Mouse (Mus musculus) embryonic facial prominence, embryonic 12.5 days (tissue): Measurements from ENCODE around the gene App. TPM values are rescaled to one million over a fixed set of nuclear protein-coding genes. Genes with fewer than 3 reads are reported as not detected.

Experiments used
- ATAC-seq: fragments of 200-750 bp; cut with Nextera tagmentation; 2 replicates; pipeline ENCODE4 v1.8.0; 2017; ENCODE audit not compliant: insufficient number of reproducible peaks, insufficient read depth, low FRiP score, low TSS enrichment
- H3K27ac ChIP-seq: fragments of 300-500 bp; sonication (generic); 2 replicates; pipeline ENCODE4 v1.5.1; 2016; ENCODE audit warnings: mild to moderate bottlenecking
- H3K27me3 ChIP-seq: fragments of 300-500 bp; sonication (generic); 2 replicates; pipeline ENCODE4 v1.6.1; 2016; ENCODE audit warnings: mild to moderate bottlenecking, moderate library complexity
- H3K36me3 ChIP-seq: fragments of 300-500 bp; sonication (generic); 2 replicates; pipeline ENCODE4 v1.6.1; 2016; ENCODE audit warnings: mild to moderate bottlenecking
- H3K4me1 ChIP-seq: fragments of 300-500 bp; sonication (generic); 2 replicates; pipeline ENCODE4 v1.6.1; 2016
- H3K4me2 ChIP-seq: fragments of 300-500 bp; sonication (generic); replicated peaks from 2 replicates; pipeline ENCODE4 v1.6.1; 2016; ENCODE audit warnings: mild to moderate bottlenecking, moderate library complexity
- H3K4me3 ChIP-seq: fragments of 300-500 bp; sonication (generic); 2 replicates; pipeline ENCODE4 v1.5.1; 2016; ENCODE audit warnings: mild to moderate bottlenecking
- H3K9ac ChIP-seq: fragments of 300-500 bp; sonication (generic); 2 replicates; pipeline ENCODE4 v1.6.1; 2016; ENCODE audit warnings: mild to moderate bottlenecking, moderate library complexity
- H3K9me3 ChIP-seq: fragments of 300-500 bp; sonication (generic); 2 replicates; pipeline ENCODE4 v1.6.1; 2016; ENCODE audit warnings: mild to moderate bottlenecking, moderate library complexity
- WGBS: fragments of 180-500 bp; shearing (Covaris S2); methylation state at CpG from one replicate; pipeline ENCODE4 v1.1.7; 2016; 5-methylcytosine and 5-hydroxymethylcytosine counted together
- polyA plus RNA-seq: library from polyadenylated mRNA; unstranded; fragments of >200 nt; fragmentation: Nextera tagmentation; extraction: Ambion mirVana; gene quantifications from 2 replicates; pipeline ENCODE4 v1.2.1, GENCODE M21; 2016

App gene
- polyA plus RNA-seq, 1 experiment from 2014 or later: 224 TPM

DNA sequence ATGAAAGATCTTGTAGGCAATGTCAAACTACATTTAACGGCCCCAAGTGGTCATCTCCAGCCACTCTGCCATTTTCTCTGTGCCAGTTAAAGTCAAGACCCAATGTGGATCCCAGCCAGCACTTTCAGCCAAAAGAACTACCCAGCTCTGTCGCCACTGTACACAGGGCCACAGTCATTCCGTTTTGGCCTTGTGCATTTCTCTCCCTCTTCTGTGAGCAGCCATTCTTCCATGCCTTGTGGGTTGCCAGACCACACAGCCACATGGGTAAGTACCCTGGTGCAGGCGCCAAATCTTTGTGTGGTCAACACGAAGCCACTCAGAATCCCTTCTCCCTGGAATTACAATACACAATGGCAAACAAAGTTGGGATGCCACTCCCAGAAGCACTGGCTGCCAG is 57.7 kb downstream of the App start:
- Histone ChIP-seq H3K4me1 (peaks cover 6% of the 10 kb centered on the region; the same call in 1 of the 2 replicates), H3K9ac (no peak overlapping the region), H3K4me3 (no peak overlapping the region), H3K27me3 (no peaks in the 10 kb centered on the region), H3K27ac (no peak overlapping the region), H3K36me3 (peaks cover 10% of the 10 kb centered on the region), H3K9me3 (no peaks in the 10 kb centered on the region), H3K4me2 (no peak overlapping the region)
- no peak for ATAC-seq
- WGBS: 87% methylated on average over 5 of the region's 5 CpGs

DNA sequence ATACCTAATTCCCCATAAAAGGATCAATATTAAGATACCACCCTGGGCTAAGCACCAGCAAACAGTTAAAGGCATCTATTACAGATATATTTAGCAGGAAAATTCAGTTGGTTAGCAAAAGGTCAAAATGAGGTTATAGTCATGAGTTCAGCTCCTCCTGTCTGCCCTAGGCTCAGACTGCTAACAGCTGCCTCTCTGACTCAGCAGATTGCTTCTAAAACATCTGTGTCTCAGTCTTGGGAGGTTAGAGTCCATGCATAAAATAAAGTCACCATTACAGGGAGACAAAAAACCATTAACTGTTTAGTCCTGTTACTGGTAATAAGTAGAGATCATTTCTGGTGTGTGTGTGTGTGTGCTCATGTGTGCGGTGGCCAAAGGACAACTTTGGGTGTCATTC is 58.8 kb downstream of the App start:
- no peak overlapping the region for H3K4me2 ChIP-seq
- peaks cover 11% of the 10 kb centered on the region for H3K4me1 ChIP-seq
- no peak overlapping the region for H3K27ac ChIP-seq
- H3K4me3 ChIP-seq: no peak overlapping the region
- no peaks in the 10 kb centered on the region for H3K27me3 ChIP-seq
- no peak overlapping the region for H3K9ac ChIP-seq
- WGBS: 93% methylated on average over 1 of the region's 1 CpGs
- no peak for ATAC-seq
- no peaks in the 10 kb centered on the region for H3K9me3 ChIP-seq
- H3K36me3 ChIP-seq: peaks cover 10% of the 10 kb centered on the region

GRCm38 (mm10) chr16:85113941-85114340 is 59.6 kb downstream of the App start:
- H3K9ac ChIP-seq: no peak overlapping the region
- H3K9me3 ChIP-seq: no peaks in the 10 kb centered on the region
- no peak overlapping the region for H3K4me2 ChIP-seq
- peaks cover 8% of the 10 kb centered on the region for H3K4me1 ChIP-seq
- 77% methylated on average over 2 of the region's 2 CpGs for WGBS
- no peak overlapping the region for H3K27ac ChIP-seq
- peaks cover 3% of the 10 kb centered on the region for H3K36me3 ChIP-seq
- H3K4me3 ChIP-seq: no peak overlapping the region
- no peak for ATAC-seq
- H3K27me3 ChIP-seq: no peaks in the 10 kb centered on the region

DNA sequence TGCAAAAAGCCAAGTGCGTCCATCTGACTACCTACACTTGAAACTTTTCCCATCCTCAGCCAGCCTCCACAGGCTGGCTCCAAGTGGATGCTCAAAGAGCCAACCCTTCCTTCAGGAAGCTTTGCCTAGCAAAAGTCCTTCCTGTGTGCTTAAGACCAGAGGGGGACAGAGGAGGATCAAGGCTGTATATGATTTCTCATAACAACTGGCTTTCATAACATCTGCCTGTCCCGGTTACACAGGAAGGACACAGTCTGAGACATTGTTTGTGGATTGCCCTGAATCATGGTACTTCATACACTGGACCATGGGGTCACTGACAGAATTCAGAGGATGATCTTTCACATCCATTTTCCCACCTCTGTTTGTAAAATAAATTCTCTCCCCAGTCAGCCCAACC is 61.3 kb downstream of the App start:
- Histone ChIP-seq H3K27ac (no peak overlapping the region), H3K4me3 (no peak overlapping the region), H3K9me3 (no peaks in the 10 kb centered on the region), H3K9ac (no peak overlapping the region), H3K36me3 (no peaks in the 10 kb centered on the region), H3K27me3 (no peaks in the 10 kb centered on the region), H3K4me2 (no peak overlapping the region), H3K4me1 (peaks cover 8% of the 10 kb centered on the region)
- no peak for ATAC-seq
- 86% methylated on average over 2 of the region's 2 CpGs for WGBS

GRCm38 (mm10) chr16:85110428-85110827 is 63.1 kb downstream of the App start:
- Histone ChIP-seq H3K27me3 (no peaks in the 10 kb centered on the region), H3K4me3 (no peak overlapping the region), H3K27ac (no peak overlapping the region), H3K4me2 (no peak overlapping the region), H3K36me3 (no peaks in the 10 kb centered on the region), H3K4me1 (peaks cover 12% of the 10 kb centered on the region), H3K9me3 (no peaks in the 10 kb centered on the region), H3K9ac (no peak overlapping the region)
- no peak; the same call in 1 of the 2 replicates for ATAC-seq
- WGBS: 65% methylated on average over 13 of the region's 13 CpGs

DNA sequence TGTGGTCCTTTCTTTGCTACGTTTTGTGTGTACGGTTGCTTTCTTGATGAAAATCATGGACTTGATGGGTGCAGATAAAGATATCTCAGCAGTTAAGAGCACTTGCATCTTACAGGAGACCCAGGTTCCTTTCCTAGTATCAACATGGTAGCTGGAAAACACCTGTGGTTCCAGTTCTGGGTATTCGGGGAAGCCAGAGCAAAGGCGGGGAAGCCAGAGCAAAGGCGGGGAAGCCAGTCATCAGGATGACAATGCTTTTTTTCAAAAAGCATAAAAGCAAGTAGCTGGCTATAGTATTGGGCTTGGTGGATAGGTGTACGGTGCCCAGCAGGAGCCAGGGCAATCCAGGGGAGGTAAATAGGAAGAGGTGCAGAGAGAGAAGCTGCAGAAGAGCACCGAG is 65.1 kb downstream of the App start:
- no peak overlapping the region for H3K9ac ChIP-seq
- no peak for ATAC-seq
- H3K27ac ChIP-seq: no peak overlapping the region
- WGBS: 90% methylated on average over 7 of the region's 7 CpGs
- no peak overlapping the region for H3K4me3 ChIP-seq
- H3K4me1 ChIP-seq: peaks cover 12% of the 10 kb centered on the region
- no peaks in the 10 kb centered on the region for H3K27me3 ChIP-seq
- no peaks in the 10 kb centered on the region for H3K9me3 ChIP-seq
- no peaks in the 10 kb centered on the region for H3K36me3 ChIP-seq
- no peak overlapping the region for H3K4me2 ChIP-seq

DNA sequence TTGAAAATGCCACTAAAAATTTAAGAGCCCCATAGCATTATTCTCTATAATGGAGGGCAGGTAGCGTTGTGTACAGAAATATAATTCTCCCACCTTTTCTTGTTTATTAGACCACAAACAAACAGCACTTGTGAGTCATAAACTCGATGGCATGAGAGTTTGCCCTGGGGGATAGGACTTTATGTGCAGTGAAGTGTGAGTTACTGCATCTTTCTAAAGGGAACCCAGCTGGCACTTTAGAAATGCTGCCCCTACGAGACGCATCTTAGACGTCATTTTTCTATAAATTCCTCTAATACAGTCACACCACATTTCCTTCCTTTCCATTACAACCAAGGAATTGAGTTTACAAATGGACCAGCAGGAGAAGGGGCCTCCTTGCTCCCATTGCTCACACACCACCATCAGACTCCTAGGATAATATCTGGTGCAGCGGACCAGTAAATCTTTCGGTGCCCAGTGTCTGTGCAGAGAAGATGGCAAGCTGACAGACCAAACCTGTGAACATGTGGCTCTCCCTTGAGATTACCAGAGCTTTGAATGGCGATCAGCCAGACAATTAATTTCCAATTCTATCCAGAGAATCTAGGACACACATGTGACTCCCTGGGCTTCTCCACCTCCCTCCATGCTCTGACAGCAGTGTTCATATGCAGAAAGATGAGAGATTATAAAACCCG is 66.8 kb downstream of the App start:
- H3K4me2 ChIP-seq: no peak overlapping the region
- H3K4me3 ChIP-seq: no peak overlapping the region
- no peak for ATAC-seq
- no peak overlapping the region for H3K27ac ChIP-seq
- WGBS: 79% methylated on average over 9 of the region's 9 CpGs
- H3K27me3 ChIP-seq: no peaks in the 10 kb centered on the region
- no peaks in the 10 kb centered on the region for H3K36me3 ChIP-seq
- H3K9ac ChIP-seq: no peak overlapping the region
- no peaks in the 10 kb centered on the region for H3K9me3 ChIP-seq
- peaks cover 12% of the 10 kb centered on the region for H3K4me1 ChIP-seq

DNA sequence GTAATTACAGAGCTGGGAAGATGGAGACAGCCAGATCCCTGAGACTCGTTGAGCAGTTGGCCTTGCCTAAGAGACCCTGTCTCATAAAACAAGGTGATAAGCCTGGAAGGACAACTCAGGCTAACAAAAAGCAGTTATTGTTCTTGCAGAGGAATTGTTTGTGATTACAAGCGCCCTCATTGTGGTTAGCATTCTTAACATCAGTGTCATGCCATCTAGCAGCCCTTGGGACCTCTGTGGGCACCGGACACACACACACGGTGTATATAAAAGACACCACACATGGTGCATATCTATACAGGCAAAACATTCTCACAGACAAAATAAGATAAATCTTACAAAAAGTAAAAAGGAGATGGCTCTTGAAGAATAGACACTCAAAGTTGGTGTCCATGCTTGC is 68.0 kb downstream of the App start:
- no peak overlapping the region for H3K4me3 ChIP-seq
- H3K27me3 ChIP-seq: no peaks in the 10 kb centered on the region
- H3K9me3 ChIP-seq: no peaks in the 10 kb centered on the region
- H3K4me1 ChIP-seq: peaks cover 13% of the 10 kb centered on the region
- no peak for ATAC-seq
- no peak overlapping the region for H3K9ac ChIP-seq
- no peak overlapping the region for H3K27ac ChIP-seq
- WGBS: 71% methylated on average over 4 of the region's 4 CpGs
- H3K4me2 ChIP-seq: no peak overlapping the region
- H3K36me3 ChIP-seq: no peaks in the 10 kb centered on the region

GRCm38 (mm10) chr16:85103116-85103787 is 70.3 kb downstream of the App start:
- 89% methylated on average over 13 of the region's 13 CpGs for WGBS
- H3K9me3 ChIP-seq: no peaks in the 10 kb centered on the region
- H3K4me3 ChIP-seq: no peak overlapping the region
- no peak for ATAC-seq
- H3K9ac ChIP-seq: no peak overlapping the region
- H3K4me2 ChIP-seq: no peak overlapping the region
- no peaks in the 10 kb centered on the region for H3K36me3 ChIP-seq
- peaks cover 18% of the 10 kb centered on the region; the same call in 1 of the 2 replicates for H3K4me1 ChIP-seq
- H3K27me3 ChIP-seq: no peaks in the 10 kb centered on the region
- H3K27ac ChIP-seq: no peak overlapping the region

GRCm38 (mm10) chr16:85101544-85101943 is 72.0 kb downstream of the App start:
- peaks cover 14% of the 10 kb centered on the region; the same call in 1 of the 2 replicates for H3K4me1 ChIP-seq
- H3K9ac ChIP-seq: no peak overlapping the region
- H3K27me3 ChIP-seq: no peaks in the 10 kb centered on the region
- peaks cover 8% of the 10 kb centered on the region for H3K36me3 ChIP-seq
- 69% methylated on average over 3 of the region's 3 CpGs for WGBS
- no peak overlapping the region for H3K4me3 ChIP-seq
- ATAC-seq: no peak
- H3K9me3 ChIP-seq: no peaks in the 10 kb centered on the region
- no peak overlapping the region for H3K4me2 ChIP-seq
- H3K27ac ChIP-seq: no peak overlapping the region

DNA sequence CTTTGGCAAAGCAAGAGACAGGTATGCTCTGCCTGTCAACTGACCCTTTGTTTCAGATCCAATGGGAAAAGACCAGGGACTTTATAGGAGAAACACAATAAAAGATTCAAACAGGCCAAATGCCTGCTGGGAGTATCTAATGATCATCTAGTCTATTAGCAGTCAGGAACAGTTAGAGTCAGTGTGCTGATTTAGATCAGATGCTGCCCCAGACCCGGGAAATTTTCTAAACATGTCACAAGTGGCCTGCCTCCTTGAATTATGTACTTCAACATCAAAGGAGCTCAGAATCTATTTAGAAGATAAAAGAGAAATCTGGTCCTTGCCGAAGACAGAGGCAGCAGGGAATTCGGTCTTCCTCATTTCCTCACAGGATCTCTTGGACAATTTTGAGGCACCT is 72.8 kb downstream of the App start:
- no peak for ATAC-seq
- H3K9ac ChIP-seq: no peak overlapping the region
- no peaks in the 10 kb centered on the region for H3K9me3 ChIP-seq
- H3K4me1 ChIP-seq: peaks cover 14% of the 10 kb centered on the region; the same call in 1 of the 2 replicates
- no peak overlapping the region for H3K4me3 ChIP-seq
- no peak overlapping the region for H3K27ac ChIP-seq
- no peak overlapping the region for H3K4me2 ChIP-seq
- peaks cover 8% of the 10 kb centered on the region for H3K36me3 ChIP-seq
- H3K27me3 ChIP-seq: no peaks in the 10 kb centered on the region
- WGBS: 14% methylated on average over 3 of the region's 3 CpGs

GRCm38 (mm10) chr16:85099487-85099886 is 74.1 kb downstream of the App start:
- H3K27me3 ChIP-seq: no peaks in the 10 kb centered on the region
- ATAC-seq: no peak
- H3K9me3 ChIP-seq: no peaks in the 10 kb centered on the region
- no peak overlapping the region for H3K4me3 ChIP-seq
- H3K9ac ChIP-seq: no peak overlapping the region
- peaks cover 8% of the 10 kb centered on the region for H3K36me3 ChIP-seq
- WGBS: 14% methylated on average over 7 of the region's 7 CpGs
- H3K27ac ChIP-seq: 0 out of 2 replicates have a peak overlapping the region, but pooled peaks have one; percentile 1
- no peak overlapping the region for H3K4me2 ChIP-seq
- peaks cover 14% of the 10 kb centered on the region; the same call in 1 of the 2 replicates for H3K4me1 ChIP-seq
